Mouse (Mus musculus) kidney, adult 2 months (tissue): ENCODE measurements around the gene Pip5k1b.

ENCODE experiments used
- CTCF ChIP-seq: fragments of 200-500 bp; conservative IDR thresholded peaks from 2 replicates; pipeline ENCODE4 v1.5.1; 2011; ENCODE audit warnings: low read depth, mild to moderate bottlenecking, control low read depth, low read length, moderate library complexity, mixed read lengths; ENCODE audit not compliant: insufficient read depth, insufficient read length
- POLR2A ChIP-seq: fragments of 200-500 bp; IDR thresholded peaks from one replicate; pipeline ENCODE4 v1.6.1; 2011; ENCODE audit warnings: low read depth, low read length, control low read depth

DNA sequence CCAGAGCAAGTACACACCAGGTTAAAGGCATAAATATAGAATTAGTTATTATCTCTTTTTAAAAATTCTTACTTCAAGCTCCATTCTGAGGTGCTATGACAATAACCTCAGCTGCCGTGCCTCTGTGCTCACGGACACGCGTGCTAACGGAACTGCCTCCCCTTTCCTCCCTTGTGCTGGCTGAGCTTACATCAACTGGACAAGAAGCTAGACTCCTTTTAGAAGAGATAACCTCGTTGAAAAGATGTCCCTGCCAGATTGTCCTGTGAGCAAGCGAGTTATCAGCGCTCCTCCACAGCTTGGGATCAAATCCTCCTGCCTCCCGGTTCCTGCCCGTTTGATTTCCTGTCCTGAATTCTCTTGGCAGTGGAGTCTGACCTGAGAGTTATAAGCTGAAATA lies 9.5 kb downstream of the Pip5k1b start:
- TF ChIP-seq CTCF (no peak), POLR2A (no peak)
